Mouse (Mus musculus) spleen, adult 2 months (tissue): ENCODE results near the gene Lrig2. TPM values are rescaled to one million over a fixed set of nuclear protein-coding genes. Genes with fewer than 3 reads are reported as not detected.

Experiments
- DNase-seq, 2 experiments: peaks; one replicate each; pipeline versions ENCODE4 v3.0.0 to v3.0.0-alpha.2; 2012 to 2021; ENCODE audit warnings: low spot score in 2 of 2, low read depth in 1 of 2
- H3K27ac ChIP-seq: fragments of 200-500 bp; 2 replicates; pipeline ENCODE4 v1.5.1; 2012; ENCODE audit warnings: low read length, inconsistent platforms; ENCODE audit not compliant: insufficient read depth
- H3K27me3 ChIP-seq: fragments of 200-500 bp; 2 replicates; pipeline ENCODE4 v1.6.1; 2012; ENCODE audit warnings: mild to moderate bottlenecking, moderate library complexity, low read length, inconsistent platforms; ENCODE audit not compliant: control insufficient read depth, insufficient read depth
- H3K36me3 ChIP-seq: fragments of 200-500 bp; 2 replicates; pipeline ENCODE4 v1.6.1; 2012; ENCODE audit warnings: mild to moderate bottlenecking, low read length, inconsistent platforms; ENCODE audit not compliant: control insufficient read depth, insufficient read depth
- H3K4me1 ChIP-seq: fragments of 200-500 bp; 2 replicates; pipeline ENCODE4 v1.6.1; 2011; ENCODE audit warnings: inconsistent platforms; ENCODE audit not compliant: control insufficient read depth, insufficient read depth, insufficient read length
- H3K4me3 ChIP-seq: fragments of 200-500 bp; 2 replicates; pipeline ENCODE4 v1.5.1; 2011; ENCODE audit warnings: mild to moderate bottlenecking, inconsistent platforms; ENCODE audit not compliant: insufficient read depth, insufficient read length; ENCODE audit errors: extremely low read depth
- CTCF ChIP-seq: fragments of 200-500 bp; IDR thresholded peaks from 2 replicates; pipeline ENCODE4 v1.5.1; 2011; ENCODE audit warnings: mild to moderate bottlenecking, inconsistent platforms; ENCODE audit not compliant: insufficient read depth, insufficient read length, insufficient replicate concordance; ENCODE audit errors: extremely low read depth
- POLR2A ChIP-seq: fragments of 200-500 bp; IDR thresholded peaks from 2 replicates; pipeline ENCODE4 v1.6.1; 2011; ENCODE audit warnings: low read depth, low read length, inconsistent platforms
- WGBS: fragments of 180-500 bp; shearing (Covaris S2); methylation state at CpG from one replicate; pipeline ENCODE4 v1.1.7; 2018; 5-methylcytosine and 5-hydroxymethylcytosine counted together
- polyA plus RNA-seq: library from polyadenylated mRNA; depleted of rRNA; stranded (reverse); fragments of >200 nt; gene quantifications from 2 replicates; pipeline ENCODE4 v1.2.3, GENCODE M21; 2012

Lrig2 gene
- polyA plus RNA-seq, 1 experiment = 6.0 TPM

- Histone ChIP-seq H3K4me3 (no peak overlapping the region), H3K4me1 (no peaks in the 10 kb centered on the region), H3K27ac (no peak overlapping the region), H3K27me3 (no peaks in the 10 kb centered on the region), H3K36me3 (no peaks in the 10 kb centered on the region)
- 88% methylated on average over 8 of the region's 8 CpGs for WGBS
- TF ChIP-seq CTCF (no peak), POLR2A (no peak)
- no peak for DNase-seq
Measured at GRCm38 (mm10) chr3:104385587-104385986, 126.1 kb downstream of the Lrig2 start.

- Histone ChIP-seq H3K4me3 (no peak overlapping the region), H3K36me3 (no peaks in the 10 kb centered on the region), H3K27ac (no peak overlapping the region), H3K27me3 (no peaks in the 10 kb centered on the region), H3K4me1 (no peaks in the 10 kb centered on the region)
- DNase-seq = no peak
- WGBS = 73% methylated on average over 9 of the region's 9 CpGs
- no peak for TF ChIP-seq POLR2A
- TF ChIP-seq CTCF = no peak
Measured at GRCm38 (mm10) chr3:104383681-104384341, 127.9 kb downstream of the Lrig2 start.

- H3K27me3 ChIP-seq = no peaks in the 10 kb centered on the region
- DNase-seq = no peak
- no peaks in the 10 kb centered on the region for H3K36me3 ChIP-seq
- no peak for TF ChIP-seq POLR2A
- no peak for TF ChIP-seq CTCF
- no peak overlapping the region for H3K4me3 ChIP-seq
- H3K27ac ChIP-seq = no peak overlapping the region
- H3K4me1 ChIP-seq = no peaks in the 10 kb centered on the region
- 86% methylated on average over 3 of the region's 3 CpGs for WGBS
Measured at GRCm38 (mm10) chr3:104378228-104378627, 133.5 kb downstream of the Lrig2 start.

- H3K4me1 ChIP-seq = no peaks in the 10 kb centered on the region
- no peak overlapping the region for H3K27ac ChIP-seq
- DNase-seq = no peak
- H3K4me3 ChIP-seq = no peak overlapping the region
- H3K36me3 ChIP-seq = no peaks in the 10 kb centered on the region
- H3K27me3 ChIP-seq = no peaks in the 10 kb centered on the region
- WGBS = 79% methylated on average over 8 of the region's 8 CpGs
- TF ChIP-seq CTCF (no peak), POLR2A (no peak)
Measured at GRCm38 (mm10) chr3:104373907-104374306, 137.8 kb downstream of the Lrig2 start.

- no peak overlapping the region for H3K27ac ChIP-seq
- no peaks in the 10 kb centered on the region for H3K4me1 ChIP-seq
- no peaks in the 10 kb centered on the region for H3K27me3 ChIP-seq
- H3K4me3 ChIP-seq = no peak overlapping the region
- no peaks in the 10 kb centered on the region for H3K36me3 ChIP-seq
- DNase-seq = no peak
- 88% methylated on average over 2 of the region's 2 CpGs for WGBS
- TF ChIP-seq CTCF = no peak
- TF ChIP-seq POLR2A = no peak
Measured at GRCm38 (mm10) chr3:104372374-104372773, 139.3 kb downstream of the Lrig2 start.

GRCm38 (mm10) chr3:104367912-104368311, 143.8 kb downstream of the Lrig2 start:
- no peak for TF ChIP-seq CTCF
- no peak for TF ChIP-seq POLR2A
- no peaks in the 10 kb centered on the region for H3K4me1 ChIP-seq
- no peak for DNase-seq
- 86% methylated on average over 2 of the region's 2 CpGs for WGBS
- H3K27me3 ChIP-seq = no peaks in the 10 kb centered on the region
- no peak overlapping the region for H3K4me3 ChIP-seq
- no peak overlapping the region for H3K27ac ChIP-seq
- no peaks in the 10 kb centered on the region for H3K36me3 ChIP-seq

- no peaks in the 10 kb centered on the region for H3K27me3 ChIP-seq
- no peak overlapping the region for H3K27ac ChIP-seq
- no peak overlapping the region for H3K4me3 ChIP-seq
- no peaks in the 10 kb centered on the region for H3K4me1 ChIP-seq
- 92% methylated on average over 8 of the region's 8 CpGs for WGBS
- TF ChIP-seq POLR2A (no peak), CTCF (no peak)
- no peaks in the 10 kb centered on the region for H3K36me3 ChIP-seq
- DNase-seq = no peak
Measured at GRCm38 (mm10) chr3:104361814-104362213, 149.9 kb downstream of the Lrig2 start.
